Mouse (Mus musculus): ENCODE results near the gene Pde1b. TPM values are rescaled to one million over a fixed set of nuclear protein-coding genes. Genes with fewer than 3 reads are reported as not detected.
A peak's percentile ranks its signal among the peaks of the same experiment; 100 is the strongest.

Pde1b gene
- polyA plus RNA-seq, 1 experiment from 2014 or later, result 11.3 TPM

DNA sequence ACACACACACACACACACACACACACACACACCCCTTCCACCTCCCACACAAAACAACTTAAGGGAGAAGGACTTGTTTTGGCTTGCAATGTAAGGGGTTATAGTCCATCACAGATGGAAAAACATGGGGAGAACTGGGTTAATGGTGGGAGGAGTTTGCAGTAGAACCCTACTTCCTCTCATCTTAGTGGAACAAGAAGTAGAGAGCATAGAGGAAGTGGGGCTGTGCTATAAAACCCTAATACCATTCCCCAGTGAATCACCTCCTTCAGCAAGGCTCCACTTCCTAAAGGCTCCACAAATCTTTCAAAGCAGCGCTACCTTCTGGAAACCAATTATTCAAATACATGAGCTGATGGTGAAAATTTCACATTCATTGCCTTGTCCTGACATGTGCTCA lies 46.6 kb downstream of the Pde1b start:
- Histone ChIP-seq H3K4me3 (ENCODE audit: inconsistent target) (no peak overlapping the region), H3K36me3 (ENCODE audit: inconsistent target) (no peaks in the 10 kb centered on the region), H3K79me2 (ENCODE audit: inconsistent target) (no peaks in the 10 kb centered on the region), H3K27ac (peak overlapping the region; percentile 92)
- 44% methylated on average over 1 of the region's 1 CpGs for WGBS (ENCODE audit: missing documents)

DNA sequence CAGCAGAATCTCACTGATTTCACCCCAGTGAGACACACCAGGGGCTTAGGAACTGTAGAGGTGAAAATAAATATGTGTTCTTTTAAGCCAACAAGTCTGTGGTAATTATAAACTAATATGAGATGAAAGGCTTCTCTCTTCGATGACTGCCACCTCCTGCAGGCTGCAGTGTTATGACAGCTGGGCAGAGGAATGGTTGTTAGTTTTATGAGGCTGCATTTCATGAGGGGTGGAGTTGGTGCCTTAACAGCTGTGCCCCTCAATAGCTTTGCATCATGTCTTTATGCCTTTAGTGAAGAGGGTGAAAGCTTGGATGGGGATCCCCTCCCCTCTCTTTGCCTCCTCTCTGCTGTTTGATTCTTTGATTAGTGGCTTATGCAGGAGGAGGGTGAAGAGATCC lies 48.2 kb downstream of the Pde1b start:
- no peaks in the 10 kb centered on the region for H3K36me3 ChIP-seq (ENCODE audit: inconsistent target)
- H3K79me2 ChIP-seq (ENCODE audit: inconsistent target), result no peaks in the 10 kb centered on the region
- no peak overlapping the region for H3K27ac ChIP-seq
- WGBS (ENCODE audit: missing documents), result 10% methylated on average over 1 of the region's 1 CpGs
- H3K4me3 ChIP-seq (ENCODE audit: inconsistent target), result no peak overlapping the region

DNA sequence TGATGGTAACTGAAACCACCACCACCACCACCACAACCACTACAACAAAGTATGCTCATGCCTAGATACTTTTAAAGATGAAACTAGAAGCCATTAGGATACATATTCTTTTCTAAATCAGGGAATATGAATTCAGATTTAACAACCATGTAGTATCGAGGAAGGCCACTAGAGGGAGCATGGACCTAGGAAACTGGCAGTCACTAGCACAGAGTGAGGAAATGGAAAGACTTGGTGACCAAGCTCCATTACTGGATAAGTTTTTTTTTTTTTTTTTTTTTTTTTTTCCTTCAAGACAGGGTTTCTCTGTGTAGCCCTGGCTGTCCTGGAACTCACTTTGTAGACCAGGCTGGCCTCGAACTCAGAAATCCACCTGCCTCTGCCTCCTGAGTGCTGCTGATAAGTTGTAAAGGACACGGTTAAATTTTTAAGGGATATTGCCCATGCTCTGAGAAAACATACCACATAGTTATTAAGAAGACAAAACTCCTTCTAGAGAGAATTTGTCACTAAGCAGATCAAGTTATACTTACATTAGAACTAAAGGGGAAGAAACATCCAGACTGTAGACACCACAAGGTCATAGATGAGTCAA lies 49.4 kb downstream of the Pde1b start:
- no peaks in the 10 kb centered on the region for H3K36me3 ChIP-seq (ENCODE audit: inconsistent target)
- WGBS (ENCODE audit: missing documents), result 42% methylated on average over 2 of the region's 3 CpGs
- H3K4me3 ChIP-seq (ENCODE audit: inconsistent target), result no peak overlapping the region

DNA sequence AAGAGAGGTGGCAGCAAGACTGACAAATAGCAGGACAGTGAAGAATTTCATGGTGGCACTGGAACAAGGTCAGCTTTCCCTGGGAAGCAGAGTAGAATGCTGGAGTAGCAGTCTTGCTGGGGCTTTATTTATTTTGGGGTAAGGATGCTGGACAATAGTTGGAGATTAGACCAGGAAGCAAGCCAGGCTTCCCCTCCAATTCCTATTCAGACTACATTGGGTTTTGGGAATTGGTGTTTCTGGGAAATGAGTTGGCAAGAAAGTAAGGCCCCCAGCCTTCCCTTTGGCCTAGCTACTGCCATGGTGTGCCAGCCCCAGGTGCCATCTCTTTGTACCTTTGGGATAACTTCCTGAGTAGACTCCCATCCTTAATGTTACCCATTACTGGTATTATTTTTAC lies 62.1 kb downstream of the Pde1b start, which contains the start of gene Glycam1:
Glycam1 (minus strand) TSS at position 101 of the 400 bp plus-strand sequence.
- H3K4me3 ChIP-seq (ENCODE audit: inconsistent target), result no peak within 1 kb of the TSS
- no peak within 1 kb of the TSS for H3K27ac ChIP-seq

More for the DNA sequence above, 49.4 kb downstream of the Pde1b start:
- H3K27ac ChIP-seq, result no peak overlapping the region
- no peaks in the 10 kb centered on the region for H3K79me2 ChIP-seq (ENCODE audit: inconsistent target)

More for the DNA sequence above, 62.1 kb downstream of the Pde1b start, which contains the start of gene Glycam1:
- H3K79me2 ChIP-seq (ENCODE audit: inconsistent target), result no peaks in the 10 kb centered on the region
- H3K36me3 ChIP-seq (ENCODE audit: inconsistent target), result no peaks in the 10 kb centered on the region

Other genes starting within 250 kb of the Pde1b start
- gene Nfe2, start 244.6 kb upstream of the Pde1b start, polyA plus RNA-seq (2018), result 0.79 to 3.5 TPM (median 1.8 TPM) in 3 replicates
- gene Copz1, start 230.3 kb upstream of the Pde1b start, polyA plus RNA-seq (2018), result 123 to 145 TPM (median 136 TPM) in 3 replicates
- gene Gpr84, start 192.4 kb upstream of the Pde1b start, polyA plus RNA-seq (2018), result 0.93 to 14.5 TPM (median 3.7 TPM) in 3 replicates
- gene Zfp385a, start 162.9 kb upstream of the Pde1b start, polyA plus RNA-seq (2018), result 38.1 to 73.9 TPM (median 63.3 TPM) in 3 replicates
- 24.4 to 49.9 TPM (median 30.3 TPM) in 3 replicates for gene Itga5, start 136.3 kb upstream of the Pde1b start, polyA plus RNA-seq (2018)
- not detected in 3 replicates for gene Gtsf1, start 72.6 kb upstream of the Pde1b start, polyA plus RNA-seq (2018)
- gene Gtsf2, start 54.6 kb upstream of the Pde1b start, polyA plus RNA-seq (2018), result not detected in 3 replicates
- 290 to 353 TPM (median 316 TPM) in 3 replicates for gene Nckap1l, start 49.2 kb upstream of the Pde1b start, polyA plus RNA-seq (2018)
- gene Ppp1r1a, start 35.0 kb downstream of the Pde1b start, polyA plus RNA-seq (2018), result 0.29 TPM in 1 of 3 replicates, not detected in the others
- gene Glycam1, start 62.0 kb downstream of the Pde1b start, polyA plus RNA-seq (2018), result not detected in 3 replicates